Mouse (Mus musculus): ENCODE measurements around the gene Gm10837. TPM values are rescaled to one million over a fixed set of nuclear protein-coding genes. Genes with fewer than 3 reads are reported as not detected.

Gm10837 gene
- polyA plus RNA-seq, 1 experiment from 2014 or later: not detected

DNA sequence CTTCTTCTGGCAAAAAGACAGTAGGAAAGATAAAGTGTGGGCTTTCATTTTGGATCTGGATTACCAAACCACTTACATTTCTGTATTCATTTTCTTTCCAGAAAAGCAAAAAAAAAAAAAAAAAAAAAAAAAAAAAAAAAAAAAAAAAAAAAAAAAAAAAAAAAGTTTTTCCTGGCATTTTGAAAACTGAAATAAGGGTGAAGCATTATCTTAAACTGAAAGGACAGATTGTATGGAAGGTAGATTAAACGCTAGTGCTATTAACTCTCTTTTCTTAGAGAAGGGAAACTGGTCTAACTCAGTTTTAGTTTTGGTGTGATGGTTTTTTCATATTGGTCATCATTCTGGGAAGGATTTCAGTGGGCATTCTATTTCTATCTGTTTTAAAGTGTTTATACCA lies 1.6 kb downstream of the Gm10837 start:
- no peak for DNase-seq (ENCODE audit: low spot score)
- no peaks in the 10 kb centered on the region for H3K9me3 ChIP-seq (ENCODE audit: control insufficient read depth, low read length)
- no peak overlapping the region for H3K9ac ChIP-seq (ENCODE audit: low read length)
- H3K36me3 ChIP-seq (ENCODE audit: control insufficient read depth, insufficient read depth, low read length): no peaks in the 10 kb centered on the region
- H3K27me3 ChIP-seq (ENCODE audit: control insufficient read depth, insufficient read depth, low read length): peaks cover 6% of the 10 kb centered on the region; the same call in 1 of the 2 replicates
- TF ChIP-seq CTCF (IDR thresholded peaks at IDR 0.05; ENCODE audit: low read depth) (no peak), EP300 (optimal IDR thresholded peaks at IDR 0.05) (no peak)
- no peak overlapping the region for H3K4me3 ChIP-seq (ENCODE audit: low read depth, low read length)
- no peak overlapping the region for H3K4me2 ChIP-seq (replicated peaks; ENCODE audit: low read depth)
- no peaks in the 10 kb centered on the region for H3K4me1 ChIP-seq (replicated peaks; ENCODE audit: control insufficient read depth, insufficient read depth)
- H3K27ac ChIP-seq (replicated peaks): no peak overlapping the region
- no peak for ATAC-seq (ENCODE audit: low FRiP score, low TSS enrichment)
- 61% methylated on average over 1 of the region's 1 CpGs for WGBS

DNA sequence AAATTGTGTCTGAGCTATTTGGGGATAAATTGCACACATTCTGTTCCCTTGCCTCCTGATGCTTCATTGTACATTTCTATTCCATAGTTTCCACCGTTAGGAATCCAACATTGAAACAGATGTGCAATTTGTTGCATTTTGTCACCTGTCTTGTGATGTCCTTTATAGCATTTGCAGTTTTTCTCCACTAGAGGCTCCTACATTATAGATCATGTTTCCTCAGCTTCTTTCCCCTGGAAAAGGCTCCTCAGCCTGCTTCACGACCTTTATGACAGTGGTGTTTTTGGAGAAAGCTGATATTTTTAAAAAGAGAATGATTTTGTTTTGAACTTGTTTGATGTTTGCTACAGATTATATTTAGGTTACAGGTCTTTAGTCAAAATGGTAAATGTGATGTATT lies 18.7 kb downstream of the Gm10837 start:
- no peaks in the 10 kb centered on the region for H3K27me3 ChIP-seq (ENCODE audit: control insufficient read depth, insufficient read depth, low read length)
- TF ChIP-seq CTCF (IDR thresholded peaks at IDR 0.05; ENCODE audit: low read depth): peak; percentile 67
- no peak for TF ChIP-seq EP300 (optimal IDR thresholded peaks at IDR 0.05)
- H3K9ac ChIP-seq (ENCODE audit: low read length): no peak overlapping the region
- ATAC-seq (ENCODE audit: low FRiP score, low TSS enrichment) (no peak), DNase-seq (ENCODE audit: low spot score) (no peak)
- no peaks in the 10 kb centered on the region for H3K9me3 ChIP-seq (ENCODE audit: control insufficient read depth, low read length)
- no peak overlapping the region for H3K4me3 ChIP-seq (ENCODE audit: low read depth, low read length)
- WGBS: 17% methylated on average over 2 of the region's 2 CpGs
- H3K36me3 ChIP-seq (ENCODE audit: control insufficient read depth, insufficient read depth, low read length): no peaks in the 10 kb centered on the region
- H3K4me2 ChIP-seq (replicated peaks; ENCODE audit: low read depth): no peak overlapping the region
- H3K4me1 ChIP-seq (replicated peaks; ENCODE audit: control insufficient read depth, insufficient read depth): no peaks in the 10 kb centered on the region
- H3K27ac ChIP-seq (replicated peaks): no peak overlapping the region

DNA sequence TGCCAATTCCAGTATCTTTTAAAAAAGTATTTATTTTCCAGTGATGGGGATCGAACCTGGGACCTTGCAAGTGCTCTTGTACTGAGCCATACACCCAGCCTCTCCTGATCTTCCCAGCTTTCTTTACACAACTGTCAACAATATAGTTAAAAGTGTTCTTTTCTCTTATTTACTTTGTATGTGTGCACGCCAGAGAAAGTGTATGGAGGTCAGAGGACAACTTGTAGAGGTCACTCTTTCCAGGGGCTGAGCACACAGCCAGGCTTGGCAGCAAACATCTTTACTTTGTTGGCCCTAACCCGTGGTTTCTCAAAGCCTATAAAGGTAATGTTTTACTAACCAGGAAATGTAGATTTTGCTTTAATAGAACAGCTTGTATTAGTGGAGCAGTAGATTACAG lies 21.1 kb downstream of the Gm10837 start:
- no peak overlapping the region for H3K4me2 ChIP-seq (replicated peaks; ENCODE audit: low read depth)
- DNase-seq (ENCODE audit: low spot score): peak; percentile 23
- WGBS: 36% methylated on average over 3 of the region's 3 CpGs
- no peak overlapping the region for H3K27ac ChIP-seq (replicated peaks)
- H3K9ac ChIP-seq (ENCODE audit: low read length): no peak overlapping the region
- no peaks in the 10 kb centered on the region for H3K27me3 ChIP-seq (ENCODE audit: control insufficient read depth, insufficient read depth, low read length)
- H3K36me3 ChIP-seq (ENCODE audit: control insufficient read depth, insufficient read depth, low read length): no peaks in the 10 kb centered on the region
- ATAC-seq (ENCODE audit: low FRiP score, low TSS enrichment): peak; percentile 77
- H3K4me1 ChIP-seq (replicated peaks; ENCODE audit: control insufficient read depth, insufficient read depth): no peaks in the 10 kb centered on the region
- no peaks in the 10 kb centered on the region for H3K9me3 ChIP-seq (ENCODE audit: control insufficient read depth, low read length)
- H3K4me3 ChIP-seq (ENCODE audit: low read depth, low read length): no peak overlapping the region
- TF ChIP-seq CTCF (IDR thresholded peaks at IDR 0.05; ENCODE audit: low read depth): no peak
- TF ChIP-seq EP300 (optimal IDR thresholded peaks at IDR 0.05): no peak

DNA sequence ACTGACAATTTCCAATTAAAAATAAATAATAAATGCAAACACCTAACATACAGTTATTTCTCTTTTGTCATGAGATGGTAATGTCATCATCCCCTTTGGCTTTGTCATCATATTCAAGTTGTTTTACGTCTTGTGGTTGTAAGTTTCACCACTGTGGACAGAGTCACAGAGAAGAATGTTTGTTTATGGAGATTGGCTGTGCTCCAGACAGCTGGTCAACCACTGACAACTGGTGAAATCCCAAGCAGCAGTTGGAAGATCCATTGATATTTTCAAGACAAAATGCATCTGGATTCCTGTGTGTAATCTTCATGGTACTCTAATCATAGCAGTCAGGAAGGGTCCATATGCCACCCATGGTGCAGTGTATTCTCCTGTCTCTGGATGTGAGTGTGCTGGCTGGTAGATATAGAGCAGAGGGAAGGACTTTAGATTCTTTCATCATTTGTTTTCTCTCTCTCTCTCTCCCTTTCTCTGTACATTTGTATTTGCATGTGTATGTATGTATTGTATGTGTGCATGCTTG lies 23.2 kb downstream of the Gm10837 start:
- ATAC-seq (ENCODE audit: low FRiP score, low TSS enrichment): no peak
- no peak overlapping the region for H3K27ac ChIP-seq (replicated peaks)
- TF ChIP-seq EP300 (optimal IDR thresholded peaks at IDR 0.05) (no peak), CTCF (IDR thresholded peaks at IDR 0.05; ENCODE audit: low read depth) (no peak)
- no peaks in the 10 kb centered on the region for H3K9me3 ChIP-seq (ENCODE audit: control insufficient read depth, low read length)
- no peaks in the 10 kb centered on the region for H3K4me1 ChIP-seq (replicated peaks; ENCODE audit: control insufficient read depth, insufficient read depth)
- no peak overlapping the region for H3K4me2 ChIP-seq (replicated peaks; ENCODE audit: low read depth)
- 38% methylated on average over 1 of the region's 1 CpGs for WGBS
- no peak overlapping the region for H3K4me3 ChIP-seq (ENCODE audit: low read depth, low read length)
- no peak overlapping the region for H3K9ac ChIP-seq (ENCODE audit: low read length)
- H3K27me3 ChIP-seq (ENCODE audit: control insufficient read depth, insufficient read depth, low read length): no peaks in the 10 kb centered on the region
- DNase-seq (ENCODE audit: low spot score): no peak
- H3K36me3 ChIP-seq (ENCODE audit: control insufficient read depth, insufficient read depth, low read length): no peaks in the 10 kb centered on the region

DNA sequence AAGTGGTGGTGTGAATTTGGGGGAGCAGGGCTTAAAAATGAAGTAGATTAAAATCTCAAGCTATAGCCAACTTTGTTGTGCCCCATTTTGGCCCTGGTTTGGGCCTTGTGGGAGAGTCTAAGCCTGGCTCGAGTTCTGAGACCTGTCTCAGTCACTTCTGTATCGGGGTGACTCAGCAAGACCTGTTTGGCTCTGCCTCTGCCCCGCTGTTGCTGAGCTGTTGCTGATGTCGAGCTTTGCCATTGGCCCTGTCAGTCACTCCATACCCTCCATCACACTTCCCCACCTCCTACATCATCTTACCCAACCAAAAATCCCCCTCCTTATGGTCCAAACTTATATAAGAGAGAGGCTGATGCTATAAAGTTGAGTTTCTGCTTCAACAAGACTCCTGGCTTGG lies 38.1 kb downstream of the Gm10837 start:
- Histone ChIP-seq H3K4me3 (ENCODE audit: low read depth, low read length) (no peak overlapping the region), H3K27ac (replicated peaks) (no peak overlapping the region), H3K9ac (ENCODE audit: low read length) (no peak overlapping the region), H3K4me2 (replicated peaks; ENCODE audit: low read depth) (no peak overlapping the region), H3K36me3 (ENCODE audit: control insufficient read depth, insufficient read depth, low read length) (no peaks in the 10 kb centered on the region), H3K9me3 (ENCODE audit: control insufficient read depth, low read length) (no peaks in the 10 kb centered on the region), H3K4me1 (replicated peaks; ENCODE audit: control insufficient read depth, insufficient read depth) (no peaks in the 10 kb centered on the region), H3K27me3 (ENCODE audit: control insufficient read depth, insufficient read depth, low read length) (no peaks in the 10 kb centered on the region)
- ATAC-seq (ENCODE audit: low FRiP score, low TSS enrichment) (no peak), DNase-seq (ENCODE audit: low spot score) (no peak)
- no peak for TF ChIP-seq EP300 (optimal IDR thresholded peaks at IDR 0.05)
- TF ChIP-seq CTCF (IDR thresholded peaks at IDR 0.05; ENCODE audit: low read depth): no peak
- WGBS: 82% methylated on average over 4 of the region's 4 CpGs

DNA sequence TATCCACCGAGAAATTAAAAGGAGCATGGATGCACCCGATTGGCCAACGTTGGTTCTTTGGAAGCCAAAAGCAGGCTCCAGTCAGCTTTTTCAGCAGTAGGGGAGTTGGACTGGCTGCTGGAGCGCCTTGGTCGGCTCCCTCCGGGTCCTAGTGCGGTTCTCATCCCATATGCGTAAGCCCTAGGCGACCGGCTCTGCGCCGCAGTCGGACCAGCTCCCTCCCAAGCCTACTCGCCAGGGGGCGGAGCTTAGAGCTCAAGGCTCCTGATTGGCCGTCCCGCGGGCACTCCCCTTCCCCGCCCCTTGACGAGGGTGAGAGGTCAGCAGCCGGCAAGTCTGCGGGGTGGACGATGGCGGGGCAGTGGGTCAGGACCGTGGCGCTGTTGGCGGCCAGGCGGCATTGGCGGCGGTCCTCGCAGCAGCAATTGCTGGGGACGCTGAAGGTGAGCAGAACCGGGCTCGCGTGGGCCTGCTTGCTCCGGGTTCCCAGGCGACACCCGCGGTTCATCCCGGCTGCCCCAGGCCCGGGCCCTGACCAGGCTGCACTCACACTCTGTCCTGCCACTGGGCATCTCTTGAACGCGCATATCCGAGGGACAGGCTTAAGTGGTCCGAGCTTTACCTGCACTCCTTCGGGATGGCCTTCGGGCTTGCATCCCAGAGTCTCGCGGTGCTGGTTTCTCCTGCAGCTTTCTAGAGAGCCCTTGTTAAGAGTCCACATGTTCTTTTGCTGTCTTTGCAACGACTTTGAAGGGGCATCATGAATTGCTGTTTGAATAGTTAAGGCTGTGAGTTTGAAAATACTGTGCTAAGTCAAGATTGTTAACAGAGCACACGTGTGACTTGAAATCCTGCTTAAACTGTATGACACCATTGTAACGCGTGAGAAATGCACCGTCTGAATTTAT lies 43.9 kb downstream of the Gm10837 start, which contains the start of gene Pcca:
Gene Pcca, plus strand, starts transcription at position 308 of the 908 bp plus-strand sequence.
- H3K4me1 ChIP-seq (replicated peaks; ENCODE audit: control insufficient read depth, insufficient read depth): no peaks in the 10 kb centered on the region
- H3K27me3 ChIP-seq (ENCODE audit: control insufficient read depth, insufficient read depth, low read length): no peaks in the 10 kb centered on the region
- TF ChIP-seq EP300 (optimal IDR thresholded peaks at IDR 0.05) (no peak), CTCF (IDR thresholded peaks at IDR 0.05; ENCODE audit: low read depth) (peak; percentile 37)
- H3K36me3 ChIP-seq (ENCODE audit: control insufficient read depth, insufficient read depth, low read length): no peaks in the 10 kb centered on the region
- no peaks in the 10 kb centered on the region for H3K9me3 ChIP-seq (ENCODE audit: control insufficient read depth, low read length)
- peak within 1 kb of the TSS; percentile 86 for H3K4me2 ChIP-seq (replicated peaks; ENCODE audit: low read depth)
- WGBS: 2% methylated on average over 53 of the region's 54 CpGs
- H3K9ac ChIP-seq (ENCODE audit: low read length): peak within 1 kb of the TSS; percentile 65
- DNase-seq (ENCODE audit: low spot score) (peak; percentile 93), ATAC-seq (ENCODE audit: low FRiP score, low TSS enrichment) (peak; percentile 99)
- H3K4me3 ChIP-seq (ENCODE audit: low read depth, low read length): peak within 1 kb of the TSS; percentile 71
- H3K27ac ChIP-seq (replicated peaks): peak within 1 kb of the TSS; percentile 56; the same call in 1 of the 2 replicates
